Mouse (Mus musculus): ENCODE measurements at regions not wholly inside any gene's neighbourhood (a gene's known extent, or its start where the extent isn't known, plus 50 kb on each side); places are given as distances from the start of the nearest gene placed in this dataset.

GRCm38 (mm10) chr6:135582567-135582966 is 220.2 kb downstream of the Emp1 start:
- Histone ChIP-seq H3K27ac (ENCODE audit: low read depth) (no peak overlapping the region), H3K36me3 (replicated peaks; ENCODE audit: control insufficient read depth, insufficient read depth, low read length) (no peaks in the 10 kb centered on the region), H3K4me2 (ENCODE audit: low read depth, low read length) (no peak overlapping the region), H3K27me3 (ENCODE audit: control insufficient read depth, insufficient read depth, low read length) (no peaks in the 10 kb centered on the region), H3K9ac (replicated peaks; ENCODE audit: low read depth, low read length) (no peak overlapping the region), H3K4me1 (ENCODE audit: control insufficient read depth, insufficient read depth) (no peaks in the 10 kb centered on the region), H3K9me3 (replicated peaks; ENCODE audit: control insufficient read depth, low read length) (no peaks in the 10 kb centered on the region), H3K4me3 (ENCODE audit: low read depth, low read length) (no peak overlapping the region)
- no peak for TF ChIP-seq EP300 (IDR thresholded peaks at IDR 0.05; ENCODE audit: low read depth)
- TF ChIP-seq CTCF (IDR thresholded peaks at IDR 0.05; ENCODE audit: low read depth) = no peak
- ATAC-seq (ENCODE audit: insufficient read depth, low read depth) (no peak), DNase-seq (ENCODE audit: low spot score) (no peak)
- WGBS = 53% methylated on average over 2 of the region's 2 CpGs

DNA sequence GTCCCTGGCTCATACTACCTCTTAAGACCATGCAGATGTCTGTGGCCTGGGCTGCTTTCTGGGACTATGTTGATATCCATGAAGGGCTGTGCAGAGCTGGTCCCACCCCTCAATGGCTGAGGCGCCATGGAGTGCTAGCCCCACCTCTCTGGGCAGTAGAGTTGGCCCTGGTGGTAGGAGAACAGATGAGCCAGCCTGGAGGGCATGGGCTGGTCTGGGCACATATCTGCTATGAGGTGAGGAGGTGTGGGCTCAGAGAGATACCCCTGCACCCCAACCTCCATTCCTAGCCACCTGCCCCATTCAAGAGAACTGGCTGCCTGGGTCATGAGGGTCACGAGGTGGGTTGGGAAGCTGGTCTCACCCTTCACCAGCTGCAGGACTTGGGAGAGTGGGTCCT is 222.4 kb downstream of the Emp1 start:
- Histone ChIP-seq H3K9me3 (replicated peaks; ENCODE audit: control insufficient read depth, low read length) (no peaks in the 10 kb centered on the region), H3K27me3 (ENCODE audit: control insufficient read depth, insufficient read depth, low read length) (no peaks in the 10 kb centered on the region), H3K36me3 (replicated peaks; ENCODE audit: control insufficient read depth, insufficient read depth, low read length) (no peaks in the 10 kb centered on the region), H3K4me2 (ENCODE audit: low read depth, low read length) (no peak overlapping the region), H3K4me1 (ENCODE audit: control insufficient read depth, insufficient read depth) (no peaks in the 10 kb centered on the region), H3K27ac (ENCODE audit: low read depth) (no peak overlapping the region), H3K4me3 (ENCODE audit: low read depth, low read length) (no peak overlapping the region), H3K9ac (replicated peaks; ENCODE audit: low read depth, low read length) (no peak overlapping the region)
- DNase-seq (ENCODE audit: low spot score) = no peak
- WGBS = 95% methylated on average over 2 of the region's 2 CpGs
- TF ChIP-seq CTCF (IDR thresholded peaks at IDR 0.05; ENCODE audit: low read depth) = no peak
- no peak for TF ChIP-seq EP300 (IDR thresholded peaks at IDR 0.05; ENCODE audit: low read depth)
- no peak for ATAC-seq (ENCODE audit: insufficient read depth, low read depth)

DNA sequence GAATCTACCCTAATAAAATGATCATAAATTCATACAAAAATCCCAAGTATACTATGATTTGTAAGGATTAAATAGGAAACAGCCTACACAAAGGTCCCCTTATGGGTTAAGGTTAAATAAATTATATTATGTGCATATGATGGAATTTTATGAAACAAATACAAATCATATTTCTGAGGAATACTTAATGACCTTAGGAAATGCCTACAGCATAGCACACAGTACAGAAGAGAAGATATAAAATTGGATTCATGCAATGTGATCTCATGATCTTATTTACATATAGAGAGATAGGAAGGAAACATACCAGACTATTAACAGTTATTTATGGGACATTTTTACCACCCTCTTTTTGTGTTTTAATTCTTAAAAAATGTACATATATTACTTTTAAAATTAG is 227.7 kb downstream of the Emp1 start:
- TF ChIP-seq CTCF (IDR thresholded peaks at IDR 0.05; ENCODE audit: low read depth) = no peak
- no peak for TF ChIP-seq EP300 (IDR thresholded peaks at IDR 0.05; ENCODE audit: low read depth)
- Histone ChIP-seq H3K36me3 (replicated peaks; ENCODE audit: control insufficient read depth, insufficient read depth, low read length) (no peaks in the 10 kb centered on the region), H3K4me1 (ENCODE audit: control insufficient read depth, insufficient read depth) (no peaks in the 10 kb centered on the region), H3K4me2 (ENCODE audit: low read depth, low read length) (no peak overlapping the region), H3K9me3 (replicated peaks; ENCODE audit: control insufficient read depth, low read length) (no peaks in the 10 kb centered on the region), H3K9ac (replicated peaks; ENCODE audit: low read depth, low read length) (no peak overlapping the region), H3K27me3 (ENCODE audit: control insufficient read depth, insufficient read depth, low read length) (no peaks in the 10 kb centered on the region), H3K4me3 (ENCODE audit: low read depth, low read length) (no peak overlapping the region), H3K27ac (ENCODE audit: low read depth) (no peak overlapping the region)
- ATAC-seq (ENCODE audit: insufficient read depth, low read depth) (no peak), DNase-seq (ENCODE audit: low spot score) (no peak)

GRCm38 (mm10) chr6:135591085-135591484 is 228.7 kb downstream of the Emp1 start:
- no peaks in the 10 kb centered on the region for H3K9me3 ChIP-seq (replicated peaks; ENCODE audit: control insufficient read depth, low read length)
- H3K4me1 ChIP-seq (ENCODE audit: control insufficient read depth, insufficient read depth) = no peaks in the 10 kb centered on the region
- no peaks in the 10 kb centered on the region for H3K36me3 ChIP-seq (replicated peaks; ENCODE audit: control insufficient read depth, insufficient read depth, low read length)
- H3K27me3 ChIP-seq (ENCODE audit: control insufficient read depth, insufficient read depth, low read length) = no peaks in the 10 kb centered on the region
- DNase-seq (ENCODE audit: low spot score) (no peak), ATAC-seq (ENCODE audit: insufficient read depth, low read depth) (no peak)
- H3K4me3 ChIP-seq (ENCODE audit: low read depth, low read length) = no peak overlapping the region
- TF ChIP-seq EP300 (IDR thresholded peaks at IDR 0.05; ENCODE audit: low read depth) = no peak
- no peak for TF ChIP-seq CTCF (IDR thresholded peaks at IDR 0.05; ENCODE audit: low read depth)
- H3K9ac ChIP-seq (replicated peaks; ENCODE audit: low read depth, low read length) = no peak overlapping the region
- WGBS = 70% methylated on average over 9 of the region's 9 CpGs
- no peak overlapping the region for H3K4me2 ChIP-seq (ENCODE audit: low read depth, low read length)
- no peak overlapping the region for H3K27ac ChIP-seq (ENCODE audit: low read depth)

- Histone ChIP-seq H3K9ac (replicated peaks; ENCODE audit: low read depth, low read length) (no peak overlapping the region), H3K36me3 (replicated peaks; ENCODE audit: control insufficient read depth, insufficient read depth, low read length) (no peaks in the 10 kb centered on the region), H3K27me3 (ENCODE audit: control insufficient read depth, insufficient read depth, low read length) (no peaks in the 10 kb centered on the region), H3K4me1 (ENCODE audit: control insufficient read depth, insufficient read depth) (no peaks in the 10 kb centered on the region), H3K9me3 (replicated peaks; ENCODE audit: control insufficient read depth, low read length) (no peaks in the 10 kb centered on the region), H3K4me3 (ENCODE audit: low read depth, low read length) (no peak overlapping the region), H3K4me2 (ENCODE audit: low read depth, low read length) (no peak overlapping the region), H3K27ac (ENCODE audit: low read depth) (no peak overlapping the region)
- TF ChIP-seq EP300 (IDR thresholded peaks at IDR 0.05; ENCODE audit: low read depth) = no peak
- no peak for TF ChIP-seq CTCF (IDR thresholded peaks at IDR 0.05; ENCODE audit: low read depth)
- 87% methylated on average over 4 of the region's 4 CpGs for WGBS
- no peak for ATAC-seq (ENCODE audit: insufficient read depth, low read depth)
- DNase-seq (ENCODE audit: low spot score) = no peak
These were observed 234.0 kb downstream of the Emp1 start for GRCm38 (mm10) chr6:135596358-135596757.

DNA sequence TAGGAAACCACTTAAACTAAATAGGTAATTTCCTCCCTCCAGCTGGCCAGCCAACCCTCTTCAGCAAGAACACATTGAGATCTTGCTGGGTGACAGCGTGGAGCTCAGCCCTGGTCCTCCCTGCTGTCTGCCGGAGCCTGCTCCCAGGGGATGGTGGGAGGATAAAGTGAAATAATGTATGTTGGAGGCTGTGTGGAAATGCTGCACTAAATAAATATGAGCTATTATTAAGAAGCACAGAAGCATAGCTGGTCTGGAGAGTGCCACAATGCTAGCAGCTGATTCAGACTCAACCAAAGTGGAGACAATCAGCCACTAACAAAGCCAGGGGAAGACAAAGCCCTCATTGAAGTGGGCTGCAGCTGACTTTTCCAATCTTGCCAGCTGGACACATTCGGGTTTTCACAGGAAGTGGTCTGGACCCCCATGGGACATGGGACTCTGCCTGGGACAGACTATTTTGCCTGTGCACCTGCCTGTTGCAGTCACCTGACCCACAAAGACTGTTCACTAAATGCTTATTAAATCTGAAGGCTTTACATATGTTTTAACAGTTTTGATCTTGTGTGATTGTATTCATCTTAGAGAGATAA is 248.3 kb downstream of the Emp1 start:
- Histone ChIP-seq H3K9me3 (replicated peaks; ENCODE audit: control insufficient read depth, low read length) (no peaks in the 10 kb centered on the region), H3K4me1 (ENCODE audit: control insufficient read depth, insufficient read depth) (no peaks in the 10 kb centered on the region), H3K36me3 (replicated peaks; ENCODE audit: control insufficient read depth, insufficient read depth, low read length) (no peaks in the 10 kb centered on the region), H3K4me2 (ENCODE audit: low read depth, low read length) (no peak overlapping the region), H3K27ac (ENCODE audit: low read depth) (no peak overlapping the region), H3K27me3 (ENCODE audit: control insufficient read depth, insufficient read depth, low read length) (no peaks in the 10 kb centered on the region), H3K9ac (replicated peaks; ENCODE audit: low read depth, low read length) (no peak overlapping the region), H3K4me3 (ENCODE audit: low read depth, low read length) (no peak overlapping the region)
- ATAC-seq (ENCODE audit: insufficient read depth, low read depth) (no peak), DNase-seq (ENCODE audit: low spot score) (no peak)
- TF ChIP-seq EP300 (IDR thresholded peaks at IDR 0.05; ENCODE audit: low read depth) (no peak), CTCF (IDR thresholded peaks at IDR 0.05; ENCODE audit: low read depth) (no peak)
- 55% methylated on average over 3 of the region's 3 CpGs for WGBS

All from heart, postnatal 0 days (tissue).